In the genomic region with DNA sequence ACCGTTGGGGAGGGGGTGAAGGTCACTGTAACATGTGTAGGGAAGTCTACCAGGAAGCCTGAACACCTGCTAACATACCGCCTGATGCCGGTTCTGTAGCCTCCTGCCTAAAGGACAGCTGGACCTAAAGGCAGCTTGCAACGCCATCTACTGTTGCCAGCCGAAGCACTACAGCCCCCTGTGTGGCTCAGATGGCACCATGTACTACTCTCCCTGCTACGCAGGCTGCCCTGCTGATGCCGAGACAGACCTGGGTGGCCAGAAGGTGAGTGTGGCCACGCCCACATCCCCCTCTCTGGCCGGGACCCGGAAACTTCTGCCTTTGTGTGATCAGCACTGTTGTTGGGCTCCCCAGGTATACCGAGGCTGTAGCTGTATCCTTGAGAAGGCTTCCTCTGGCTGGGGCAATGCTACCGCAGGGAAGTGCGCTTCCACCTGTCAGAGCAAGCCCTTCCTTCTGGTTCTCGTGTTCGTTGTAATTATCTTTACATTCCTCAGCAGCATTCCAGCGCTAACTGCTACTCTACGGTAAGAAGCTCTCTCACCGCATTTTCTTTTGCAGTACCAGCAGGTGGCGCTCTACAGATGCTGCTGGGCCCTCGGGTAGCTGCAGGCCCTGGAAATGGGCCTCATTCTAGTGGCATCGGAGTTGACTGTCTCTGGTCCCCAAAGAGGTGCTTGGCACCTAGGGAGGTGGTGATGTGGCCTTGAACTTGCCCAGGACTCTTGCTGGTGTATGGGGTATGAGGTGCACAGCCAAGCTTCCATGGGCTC, we compare ENCODE assay signal across 8 mouse cellular contexts. TPM values are rescaled to one million over a fixed set of nuclear protein-coding genes. Genes with fewer than 3 reads are reported as not detected.
DNase-seq lines count a peak whose midpoint lies in the region; ATAC-seq lines count a peak whose summit lies in the region.

No protein-coding gene starts in this region.

- H3K9me3 ChIP-seq in forebrain, embryonic 11.5 days (ENCODE audit: control insufficient read depth, low read length), result no peaks in the 10 kb centered on the region
- no peaks in the 10 kb centered on the region for H3K9me3 ChIP-seq in intestine, embryonic 14.5 days (ENCODE audit: control insufficient read depth, low read length)
- no peaks in the 10 kb centered on the region for H3K9me3 ChIP-seq in stomach, embryonic 16.5 days (replicated peaks; ENCODE audit: control insufficient read depth, low read length)

- 5% methylated on average over 21 of the region's 21 CpGs for WGBS in forebrain, embryonic 11.5 days
- 9% methylated on average over 21 of the region's 21 CpGs for WGBS in intestine, embryonic 14.5 days
- WGBS in stomach, embryonic 16.5 days, result 7% methylated on average over 21 of the region's 21 CpGs

- DNase-seq in adrenal gland, adult 2 months, result peak; percentile 19
- no peak for DNase-seq in adrenal gland, postnatal 4 days (ENCODE audit: low spot score in 2 of 2)
- peak; percentile 35 for DNase-seq in right cerebral cortex, postnatal 14 days
- DNase-seq in right cerebral cortex, postnatal 36 days (ENCODE audit: low spot score in 2 of 2), result no peak
- DNase-seq in forebrain, embryonic 11.5 days (ENCODE audit: low spot score), result peak; percentile 82
- peak; percentile 76 for DNase-seq in intestine, embryonic 14.5 days (ENCODE audit: low spot score)
- DNase-seq in lung, postnatal 36 days, result peak; percentile 13

- no peaks in the 10 kb centered on the region for H3K36me3 ChIP-seq in forebrain, embryonic 11.5 days (ENCODE audit: control insufficient read depth, insufficient read depth, low read length)
- H3K36me3 ChIP-seq in intestine, embryonic 14.5 days (ENCODE audit: control insufficient read depth, insufficient read depth, low read length), result no peaks in the 10 kb centered on the region
- no peaks in the 10 kb centered on the region for H3K36me3 ChIP-seq in stomach, embryonic 16.5 days (ENCODE audit: control insufficient read depth, insufficient read depth, low read length)

- peak; percentile 39 for ATAC-seq in forebrain, embryonic 11.5 days (replicated peaks; ENCODE audit: low FRiP score)
- peak; percentile 59 for ATAC-seq in intestine, embryonic 14.5 days (replicated peaks; ENCODE audit: low FRiP score, low TSS enrichment, low read depth)
- peak; percentile 14; the same call in 1 of the 2 replicates for ATAC-seq in stomach, embryonic 16.5 days (ENCODE audit: insufficient read depth, low FRiP score)

- peak overlapping the region; percentile 31; the same call in 1 of the 2 replicates for H3K4me2 ChIP-seq in forebrain, embryonic 11.5 days (ENCODE audit: low read depth, low read length, severe bottlenecking)
- peak overlapping the region; percentile 29 for H3K4me2 ChIP-seq in intestine, embryonic 14.5 days (ENCODE audit: low read length)
- H3K4me2 ChIP-seq in stomach, embryonic 16.5 days (ENCODE audit: low read depth, low read length), result peak overlapping the region; percentile 19; the same call in 1 of the 2 replicates

- no peak overlapping the region for H3K27ac ChIP-seq in forebrain, embryonic 11.5 days (ENCODE audit: low read depth, low read length)
- no peak overlapping the region for H3K27ac ChIP-seq in intestine, embryonic 14.5 days (ENCODE audit: low read depth)
- H3K27ac ChIP-seq in stomach, embryonic 16.5 days (ENCODE audit: low read length), result no peak overlapping the region

- H3K4me1 ChIP-seq in forebrain, embryonic 11.5 days (replicated peaks; ENCODE audit: control insufficient read depth, insufficient read depth, low read length), result 0 out of 2 replicates have a peak, but pooled peaks cover 6% of the 10 kb centered on the region
- H3K4me1 ChIP-seq in intestine, embryonic 14.5 days (replicated peaks; ENCODE audit: control insufficient read depth, insufficient read depth, low read length), result no peaks in the 10 kb centered on the region
- H3K4me1 ChIP-seq in stomach, embryonic 16.5 days (ENCODE audit: control insufficient read depth, insufficient read depth, low read length), result no peaks in the 10 kb centered on the region

- no peaks in the 10 kb centered on the region for H3K27me3 ChIP-seq in forebrain, embryonic 11.5 days (ENCODE audit: control insufficient read depth, insufficient read depth, low read length)
- no peaks in the 10 kb centered on the region; the same call in 1 of the 2 replicates for H3K27me3 ChIP-seq in intestine, embryonic 14.5 days (replicated peaks; ENCODE audit: control insufficient read depth, insufficient read depth, low read length)
- H3K27me3 ChIP-seq in stomach, embryonic 16.5 days (ENCODE audit: control insufficient read depth, insufficient read depth, low read length), result no peaks in the 10 kb centered on the region

- H3K9ac ChIP-seq in forebrain, embryonic 11.5 days (ENCODE audit: low read length), result no peak overlapping the region; the same call in 1 of the 2 replicates
- H3K9ac ChIP-seq in intestine, embryonic 14.5 days (ENCODE audit: low read length), result no peak overlapping the region
- no peak overlapping the region for H3K9ac ChIP-seq in stomach, embryonic 16.5 days (ENCODE audit: low read length)

- H3K4me3 ChIP-seq in forebrain, embryonic 11.5 days (ENCODE audit: low read depth, low read length), result no peak overlapping the region
- no peak overlapping the region for H3K4me3 ChIP-seq in intestine, embryonic 14.5 days (ENCODE audit: low read depth, low read length)
- H3K4me3 ChIP-seq in stomach, embryonic 16.5 days (replicated peaks; ENCODE audit: low read length), result no peak overlapping the region

RNA-seq across cellular contexts. Expression of gene Slco4a1, which starts 16.4 kb away (rescaled TPM):
- 1 to 10 TPM; 2.7 to 3.0 TPM for total RNA-seq in adrenal gland, adult 2 months (2021)
- 0.74 and 0.83 TPM in 2 replicates for polyA plus RNA-seq in adrenal gland, adult 2 months (2012; rRNA removed)
- total RNA-seq in adrenal gland, postnatal 4 days (2021), result under 1 TPM; 0.59 TPM
- polyA plus RNA-seq in forebrain, embryonic 11.5 days (2014; fragmentation: Nextera tagmentation; extraction: Ambion mirVana), result 4.7 and 6.1 TPM in 2 replicates
- polyA plus RNA-seq in intestine, embryonic 14.5 days (2014; fragmentation: Nextera tagmentation; extraction: Ambion mirVana), result 1.5 and 2.3 TPM in 2 replicates
- polyA plus RNA-seq in stomach, embryonic 16.5 days (2015; fragmentation: Nextera tagmentation; extraction: Ambion mirVana), result 4.0 and 6.9 TPM in 2 replicates

RNA-seq across cellular contexts. Expression of gene Ntsr1, which starts 27.3 kb away (rescaled TPM):
- not detected for total RNA-seq in adrenal gland, adult 2 months (2021)
- not detected in 2 replicates for polyA plus RNA-seq in adrenal gland, adult 2 months (2012; rRNA removed)
- under 1 TPM; 0.25 to 0.73 TPM for total RNA-seq in adrenal gland, postnatal 4 days (2021)
- polyA plus RNA-seq in forebrain, embryonic 11.5 days (2014; fragmentation: Nextera tagmentation; extraction: Ambion mirVana), result 0.15 and 0.21 TPM in 2 replicates
- polyA plus RNA-seq in intestine, embryonic 14.5 days (2014; fragmentation: Nextera tagmentation; extraction: Ambion mirVana), result 6.2 and 6.3 TPM in 2 replicates
- polyA plus RNA-seq in stomach, embryonic 16.5 days (2015; fragmentation: Nextera tagmentation; extraction: Ambion mirVana), result 0.34 and 0.59 TPM in 2 replicates

Comparison
In these comparisons a context has a peak if more than half of its experiments do, and no peak if none do; other contexts are left out.
1. DNase-seq: peak in adrenal gland, adult 2 months (single experiment), right cerebral cortex, postnatal 14 days (single experiment), forebrain, embryonic 11.5 days (single experiment), intestine, embryonic 14.5 days (single experiment) and lung, postnatal 36 days (single experiment); none in adrenal gland, postnatal 4 days (0 of 2) and right cerebral cortex, postnatal 36 days (0 of 2).
2. Peak in every context shown above with its lines, with median percentiles within 50 percentile points of each other: ATAC-seq and H3K4me2 ChIP-seq.